Mouse (Mus musculus) lung, embryonic 14.5 days (tissue): ENCODE data around the gene Wbp11. TPM values are rescaled to one million over a fixed set of nuclear protein-coding genes. Genes with fewer than 3 reads are reported as not detected.

ENCODE experiments used
- ATAC-seq: fragments of 200-750 bp; cut with Nextera tagmentation; 2 replicates; pipeline ENCODE4 v1.8.0; 2017; ENCODE audit warnings: mild to moderate bottlenecking, moderate TSS enrichment, moderate library complexity; ENCODE audit not compliant: insufficient read depth
- DNase-seq: peaks from one replicate; pipeline ENCODE4 v3.0.0-alpha.2; 2015
- H3K27ac ChIP-seq: fragments of 300-500 bp; sonication (generic); 2 replicates; pipeline ENCODE4 v1.5.1; 2014; ENCODE audit warnings: low read depth, mild to moderate bottlenecking, moderate library complexity
- H3K27me3 ChIP-seq: fragments of 300-500 bp; sonication (generic); 2 replicates; pipeline ENCODE4 v1.6.1; 2014; ENCODE audit warnings: low read length, control low read depth; ENCODE audit not compliant: insufficient read depth
- H3K36me3 ChIP-seq: fragments of 300-500 bp; sonication (generic); 2 replicates; pipeline ENCODE4 v1.6.1; 2014; ENCODE audit warnings: control low read depth; ENCODE audit not compliant: insufficient read depth
- H3K4me1 ChIP-seq: fragments of 300-500 bp; sonication (generic); 2 replicates; pipeline ENCODE4 v1.6.1; 2014; ENCODE audit warnings: antibody characterized with exemption, control low read depth; ENCODE audit not compliant: insufficient read depth
- H3K4me2 ChIP-seq: fragments of 300-500 bp; sonication (generic); 2 replicates; pipeline ENCODE4 v1.6.1; 2014; ENCODE audit warnings: mild to moderate bottlenecking
- H3K4me3 ChIP-seq: fragments of 300-500 bp; sonication (generic); 2 replicates; pipeline ENCODE4 v1.5.1; 2014; ENCODE audit warnings: low read depth, low read length
- H3K9ac ChIP-seq: fragments of 300-500 bp; sonication (generic); 2 replicates; pipeline ENCODE4 v1.6.1; 2014
- H3K9me3 ChIP-seq: fragments of 300-500 bp; sonication (generic); 2 replicates; pipeline ENCODE4 v1.6.1; 2016; ENCODE audit warnings: low read depth, low read length, control low read depth
- CTCF ChIP-seq: IDR thresholded peaks from 2 replicates; pipeline ENCODE4 v1.5.1; 2016; ENCODE audit warnings: antibody characterized with exemption, low read depth
- WGBS: fragments of 180-500 bp; shearing (Covaris S2); extraction: QIAGEN DNeasy Blood & Tissue Kit; methylation state at CpG from one replicate; pipeline ENCODE4 v1.1.7; 2014; 5-methylcytosine and 5-hydroxymethylcytosine counted together
- polyA plus RNA-seq: library from polyadenylated mRNA; unstranded; fragments of >200 nt; fragmentation: Nextera tagmentation; extraction: Ambion mirVana; gene quantifications from 2 replicates; pipeline ENCODE4 v1.2.1, GENCODE M21; 2014

The Wbp11 gene
- polyA plus RNA-seq, result 130 and 134 TPM in 2 replicates

DNA sequence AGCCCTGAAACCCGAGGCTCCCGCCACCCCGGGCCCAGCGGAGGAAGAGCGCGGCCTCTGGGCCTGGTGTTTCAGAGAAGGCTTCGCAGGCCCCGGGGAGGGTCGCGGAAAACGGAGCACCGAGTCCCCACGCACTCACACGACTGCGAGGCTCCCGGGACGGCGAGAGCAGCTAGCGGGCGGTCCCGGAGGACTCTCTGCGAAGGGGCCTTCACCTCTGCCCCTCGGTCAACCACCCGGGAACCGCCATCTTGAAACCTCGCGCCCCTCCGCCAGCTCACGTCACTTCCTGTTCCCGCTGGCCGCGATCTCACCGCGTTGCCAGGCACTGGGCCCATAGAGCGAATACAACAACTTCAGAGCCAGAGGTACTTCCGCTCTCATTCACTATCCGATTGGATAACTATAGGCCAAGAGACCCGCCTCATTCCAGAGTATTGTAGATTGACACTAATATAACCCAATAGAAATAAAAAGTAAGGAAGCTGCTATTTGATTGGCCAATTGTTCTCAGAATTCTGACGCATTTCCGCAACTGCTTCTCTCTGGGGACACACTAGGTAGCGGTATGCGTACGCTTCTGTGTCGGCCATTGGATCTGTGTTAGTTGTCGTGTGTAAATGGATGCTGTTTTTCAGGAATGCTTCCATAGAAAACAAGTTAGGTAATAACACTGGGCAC is at the start of gene Wbp11:
Gene Wbp11 (minus strand): TSS at position 353 of the 681 bp plus-strand sequence.
- ATAC-seq, result peak; percentile 100
- peak; percentile 98 for DNase-seq
- no peaks in the 10 kb centered on the region for H3K9me3 ChIP-seq
- peak; percentile 47; the same call in 1 of the 2 replicates for TF ChIP-seq CTCF
- H3K27me3 ChIP-seq, result no peaks in the 10 kb centered on the region
- peak within 1 kb of the TSS; percentile 91 for H3K27ac ChIP-seq
- peak within 1 kb of the TSS; percentile 99 for H3K9ac ChIP-seq
- peak within 1 kb of the TSS; percentile 66 for H3K4me2 ChIP-seq
- no peaks in the 10 kb centered on the region for H3K4me1 ChIP-seq
- WGBS, result under 1% methylated on average over 45 of the region's 45 CpGs
- H3K4me3 ChIP-seq, result peak within 1 kb of the TSS; percentile 100
- H3K36me3 ChIP-seq, result peaks cover 23% of the 10 kb centered on the region

DNA sequence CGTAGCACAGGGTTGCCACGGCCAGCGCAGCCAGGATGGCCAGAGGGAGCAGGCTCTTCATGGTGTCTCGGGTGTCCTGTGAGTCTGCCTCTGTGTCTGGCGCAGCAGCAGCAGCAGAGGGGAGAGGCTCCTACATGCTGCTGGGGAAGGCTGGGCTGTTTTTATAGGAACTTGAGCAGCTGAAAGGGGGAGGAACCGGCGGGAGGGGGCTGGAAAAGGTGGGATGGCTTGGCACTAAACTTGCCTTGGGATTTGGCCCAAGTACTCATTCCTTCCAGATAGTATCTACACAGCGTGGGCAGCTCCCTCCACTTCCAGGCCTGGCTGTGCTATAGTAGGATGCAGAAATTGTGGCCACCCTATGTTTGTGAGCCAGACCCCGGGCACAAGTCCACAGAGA is 47.6 kb upstream of the Wbp11 start, which contains the start of gene Mgp:
Gene Mgp (minus strand): TSS at position 154 of the 400 bp plus-strand sequence.
- no peak for TF ChIP-seq CTCF
- Histone ChIP-seq H3K4me2 (peak within 1 kb of the TSS; percentile 63), H3K4me1 (peaks cover 7% of the 10 kb centered on the region; the same call in 1 of the 2 replicates), H3K27me3 (no peaks in the 10 kb centered on the region), H3K9me3 (no peaks in the 10 kb centered on the region), H3K4me3 (peak within 1 kb of the TSS; percentile 46), H3K36me3 (peaks cover 12% of the 10 kb centered on the region; the same call in 1 of the 2 replicates), H3K27ac (peak within 1 kb of the TSS; percentile 91), H3K9ac (peak within 1 kb of the TSS; percentile 70)
- 28% methylated on average over 8 of the region's 9 CpGs for WGBS
- peak; percentile 85 for ATAC-seq
- DNase-seq, result peak; percentile 73

DNA sequence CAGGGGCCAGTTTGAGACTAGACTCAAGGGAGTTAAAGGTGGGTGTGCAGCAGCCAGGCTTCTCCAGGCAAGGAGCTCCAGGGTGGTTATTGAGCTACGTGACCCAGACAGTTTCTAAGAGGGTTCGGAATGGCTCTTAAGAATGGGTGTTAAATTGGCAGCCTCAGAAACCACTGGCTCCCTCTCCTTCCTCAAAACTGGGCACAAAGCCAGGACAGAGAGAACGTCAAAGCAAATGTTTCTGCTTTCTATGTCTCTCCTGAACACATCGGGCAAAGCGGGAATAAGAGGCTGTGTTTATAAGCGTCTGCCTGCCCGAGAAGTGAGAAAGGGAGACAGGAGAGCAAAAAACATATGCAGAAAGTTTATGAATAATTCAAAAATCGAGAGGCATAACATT is 46.6 kb upstream of the Wbp11 start:
- ATAC-seq (peak; percentile 57), DNase-seq (peak; percentile 87)
- peaks cover 12% of the 10 kb centered on the region; the same call in 1 of the 2 replicates for H3K36me3 ChIP-seq
- no peaks in the 10 kb centered on the region for H3K9me3 ChIP-seq
- H3K27ac ChIP-seq, result peak overlapping the region; percentile 91
- no peak for TF ChIP-seq CTCF
- H3K9ac ChIP-seq, result peak overlapping the region; percentile 46
- H3K27me3 ChIP-seq, result no peaks in the 10 kb centered on the region
- H3K4me2 ChIP-seq, result peak overlapping the region; percentile 63
- 24% methylated on average over 8 of the region's 8 CpGs for WGBS
- peaks cover 7% of the 10 kb centered on the region; the same call in 1 of the 2 replicates for H3K4me1 ChIP-seq
- peak overlapping the region; percentile 46 for H3K4me3 ChIP-seq

- Histone ChIP-seq H3K36me3 (peaks cover 12% of the 10 kb centered on the region; the same call in 1 of the 2 replicates), H3K9ac (no peak overlapping the region), H3K4me2 (no peak overlapping the region), H3K27me3 (no peaks in the 10 kb centered on the region), H3K27ac (no peak overlapping the region), H3K4me3 (no peak overlapping the region), H3K9me3 (no peaks in the 10 kb centered on the region), H3K4me1 (peaks cover 17% of the 10 kb centered on the region)
- ATAC-seq (no peak), DNase-seq (peak; percentile 58)
- no peak for TF ChIP-seq CTCF
- 61% methylated on average over 5 of the region's 5 CpGs for WGBS
Measured at GRCm38 (mm10) chr6:136868921-136869320, 40.9 kb upstream of the Wbp11 start.

GRCm38 (mm10) chr6:136866150-136866549 is 38.1 kb upstream of the Wbp11 start:
- no peaks in the 10 kb centered on the region for H3K27me3 ChIP-seq
- WGBS, result 53% methylated on average over 4 of the region's 4 CpGs
- H3K4me1 ChIP-seq, result peaks cover 13% of the 10 kb centered on the region; the same call in 1 of the 2 replicates
- H3K4me3 ChIP-seq, result no peak overlapping the region
- no peak for DNase-seq
- H3K4me2 ChIP-seq, result no peak overlapping the region
- H3K36me3 ChIP-seq, result no peaks in the 10 kb centered on the region
- peak overlapping the region; percentile 55; the same call in 1 of the 2 replicates for H3K27ac ChIP-seq
- H3K9ac ChIP-seq, result no peak overlapping the region
- no peaks in the 10 kb centered on the region for H3K9me3 ChIP-seq
- 0 out of 2 replicates have a peak, but pooled peaks have one; percentile 15 for ATAC-seq
- no peak for TF ChIP-seq CTCF

GRCm38 (mm10) chr6:136865360-136865759 is 37.3 kb upstream of the Wbp11 start:
- ATAC-seq, result no peak
- H3K27ac ChIP-seq, result no peak overlapping the region
- 85% methylated on average over 5 of the region's 5 CpGs for WGBS
- H3K36me3 ChIP-seq, result no peaks in the 10 kb centered on the region
- peaks cover 13% of the 10 kb centered on the region; the same call in 1 of the 2 replicates for H3K4me1 ChIP-seq
- H3K4me3 ChIP-seq, result no peak overlapping the region
- DNase-seq, result no peak
- no peaks in the 10 kb centered on the region for H3K27me3 ChIP-seq
- H3K9ac ChIP-seq, result no peak overlapping the region
- H3K9me3 ChIP-seq, result no peaks in the 10 kb centered on the region
- no peak overlapping the region for H3K4me2 ChIP-seq
- no peak for TF ChIP-seq CTCF

DNA sequence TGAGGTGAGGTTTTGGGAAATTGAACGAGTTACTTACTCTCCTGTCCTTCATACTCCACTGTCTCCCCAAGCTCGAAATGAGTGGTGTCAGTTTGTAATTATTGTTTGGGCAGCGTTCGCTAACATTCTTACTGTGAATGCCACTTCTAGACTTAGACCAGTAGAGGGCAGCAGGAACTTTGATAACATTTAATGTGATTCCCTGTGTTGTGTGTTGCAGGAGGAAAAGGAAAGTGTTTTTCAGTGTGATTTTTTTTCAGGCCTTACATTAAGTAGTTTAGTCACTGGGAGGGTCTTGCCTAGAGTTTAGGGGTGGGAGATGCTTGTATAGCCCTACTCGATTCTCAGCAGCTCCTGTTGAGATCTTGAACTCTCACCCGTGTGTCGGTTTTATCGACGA is 33.0 kb upstream of the Wbp11 start:
- H3K9ac ChIP-seq, result no peak overlapping the region

More for the DNA sequence above, 33.0 kb upstream of the Wbp11 start:
- Histone ChIP-seq H3K9me3 (no peaks in the 10 kb centered on the region), H3K27ac (peak overlapping the region; percentile 25), H3K36me3 (no peaks in the 10 kb centered on the region), H3K4me2 (0 out of 2 replicates have a peak overlapping the region, but pooled peaks have one; percentile 14), H3K27me3 (no peaks in the 10 kb centered on the region), H3K4me1 (peaks cover 21% of the 10 kb centered on the region), H3K4me3 (no peak overlapping the region)
- DNase-seq, result peak; percentile 93
- peak; percentile 89 for TF ChIP-seq CTCF
- 19% methylated on average over 9 of the region's 9 CpGs for WGBS
- ATAC-seq, result 0 out of 2 replicates have a peak, but pooled peaks have one; percentile 5
